Mouse (Mus musculus): ENCODE measurements around the gene Pdilt. TPM values are rescaled to one million over a fixed set of nuclear protein-coding genes. Genes with fewer than 3 reads are reported as not detected.
"Not testable (repeated sequence)": the region's sequence is repeated elsewhere in the genome, so short reads cannot be mapped to it uniquely, and the experiment has no call there.

Gene Pdilt
- total RNA-seq (2021), result not detected
- long read RNA-seq, experiment 1, result 0 reads
- long read RNA-seq, experiment 2, result 0 reads

DNA sequence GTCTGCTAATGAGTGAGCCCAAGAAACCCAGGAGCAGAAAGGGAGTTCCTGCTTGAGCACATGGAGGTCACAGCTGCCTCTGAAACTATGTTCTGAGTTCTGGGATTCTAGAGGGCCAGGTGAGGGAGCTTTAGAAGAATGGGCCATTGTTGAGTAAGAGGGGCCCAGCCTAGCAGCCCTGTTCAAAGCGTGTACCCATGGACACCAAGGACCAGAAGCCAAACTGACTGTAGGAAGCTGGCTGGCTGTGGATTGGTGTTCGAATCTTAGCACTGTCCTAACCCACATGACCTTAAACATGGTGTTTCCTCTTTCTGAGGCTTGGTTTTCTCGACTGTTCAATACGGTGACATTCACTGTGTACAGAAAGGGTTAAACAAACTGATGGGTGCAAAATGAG, at the start of gene Pdilt:
Pdilt (minus strand) TSS at position 101 of the 400 bp plus-strand sequence.
- DNase-seq, result no peak

DNA sequence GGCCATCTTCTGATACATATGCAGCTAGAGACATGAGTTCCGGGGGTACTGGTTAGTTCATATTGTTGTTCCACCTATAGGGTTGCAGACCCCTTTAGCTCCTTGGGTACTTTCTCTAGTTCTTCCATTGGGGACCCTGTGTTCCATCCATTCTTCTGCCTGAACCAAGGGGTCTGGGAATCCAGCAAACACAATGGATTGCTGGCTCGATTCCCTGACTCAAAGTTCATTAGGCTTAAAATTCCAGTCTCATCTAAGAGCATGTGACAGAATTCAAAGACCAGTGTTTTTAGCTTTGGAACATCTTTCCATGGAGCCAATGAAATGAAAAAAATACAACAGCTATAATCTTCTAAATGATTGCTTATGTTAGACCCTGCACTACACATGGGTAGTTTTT, 39.2 kb upstream of the Pdilt start:
- not testable (repeated sequence) for DNase-seq

DNA sequence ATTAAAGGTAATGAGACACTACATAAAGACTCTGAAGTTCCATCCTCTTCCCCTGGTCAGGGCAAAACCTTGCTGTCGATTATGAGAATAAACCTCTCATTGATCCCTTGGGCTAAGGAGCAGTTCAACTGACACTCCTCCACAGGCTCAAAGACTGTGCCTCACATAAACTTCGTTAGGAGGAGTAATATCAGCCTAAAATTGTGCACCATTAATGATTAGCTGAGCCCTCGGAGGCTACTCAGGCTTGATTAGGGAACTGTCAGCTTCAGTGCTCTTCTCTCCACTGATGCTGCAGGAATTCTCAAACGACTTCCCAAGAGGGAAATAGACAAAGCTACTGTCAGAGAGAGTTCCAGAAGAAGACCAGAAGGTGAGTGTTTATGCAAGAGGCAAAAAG, 38.2 kb upstream of the Pdilt start:
- DNase-seq, result no peak

DNA sequence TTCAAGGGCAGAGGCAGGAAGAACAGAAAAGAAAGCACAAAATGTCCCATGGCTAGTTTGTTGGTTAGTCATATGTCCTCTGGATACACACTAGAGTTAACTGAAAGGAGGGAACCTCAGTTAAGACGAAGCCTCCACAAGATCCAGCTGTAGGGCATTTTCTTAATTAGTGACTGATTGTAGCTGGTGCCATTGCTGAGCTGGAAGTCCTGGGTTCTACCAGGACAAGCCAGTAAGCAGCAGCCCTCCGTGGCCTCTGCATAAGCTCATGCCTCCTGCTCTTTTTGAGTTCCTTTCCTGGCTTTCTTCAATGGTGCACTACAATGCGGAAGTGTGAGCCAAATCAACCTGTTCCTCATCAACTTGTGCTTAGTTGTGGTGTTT, 37.2 kb upstream of the Pdilt start:
- no peak for DNase-seq

DNA sequence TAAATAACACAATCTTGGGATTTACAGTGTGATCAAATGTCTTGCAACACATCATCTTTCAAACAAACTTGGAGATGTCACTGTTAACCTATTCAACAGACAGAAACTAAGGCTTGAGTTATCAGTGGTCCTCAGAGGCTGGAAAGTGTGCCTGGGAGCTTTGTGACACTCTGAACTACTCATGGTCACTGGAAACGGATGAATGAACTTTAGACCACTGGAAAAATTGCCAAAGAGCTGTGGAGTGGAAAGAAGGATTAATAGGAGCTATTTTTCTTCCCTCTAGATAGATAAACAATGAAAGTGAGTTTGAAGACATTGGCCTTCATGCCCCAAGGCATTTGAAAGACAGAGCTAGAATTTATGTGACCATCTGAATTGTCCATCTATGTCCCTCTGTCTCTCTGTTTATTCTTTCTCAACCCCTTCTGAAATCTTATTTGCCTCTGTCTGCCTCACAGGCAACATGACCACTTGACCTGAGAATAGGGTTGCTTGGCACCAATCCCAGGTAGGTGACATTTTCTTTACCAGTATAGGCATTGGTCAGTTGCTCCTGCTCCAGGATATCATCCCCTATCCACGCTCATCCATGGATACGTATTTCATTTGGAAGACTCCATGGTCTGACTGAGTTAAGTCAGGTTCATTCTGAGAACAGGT, 36.6 kb upstream of the Pdilt start:
- DNase-seq, result no peak

DNA sequence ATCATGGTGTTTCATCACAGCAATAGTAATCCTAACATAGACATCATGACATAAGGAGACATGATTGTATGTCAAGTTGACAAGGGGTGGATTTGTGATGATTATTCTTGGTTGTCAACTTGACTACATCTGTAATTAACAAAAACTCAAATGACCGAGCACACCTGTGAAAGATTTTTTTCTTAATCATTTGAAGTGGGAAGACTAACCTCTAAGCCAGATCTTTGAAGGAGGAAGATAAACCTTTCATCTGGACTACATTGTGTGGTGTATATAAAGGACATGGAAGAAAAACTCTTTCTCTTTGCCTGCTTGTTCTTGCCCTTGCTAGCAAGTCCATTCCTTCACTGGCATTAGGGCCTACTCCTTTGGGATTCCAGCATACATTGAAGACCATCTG, 30.8 kb upstream of the Pdilt start, which contains the start of gene Acsm2:
Acsm2 (plus strand) TSS at position 301 of the 400 bp plus-strand sequence.
- DNase-seq, result no peak

DNA sequence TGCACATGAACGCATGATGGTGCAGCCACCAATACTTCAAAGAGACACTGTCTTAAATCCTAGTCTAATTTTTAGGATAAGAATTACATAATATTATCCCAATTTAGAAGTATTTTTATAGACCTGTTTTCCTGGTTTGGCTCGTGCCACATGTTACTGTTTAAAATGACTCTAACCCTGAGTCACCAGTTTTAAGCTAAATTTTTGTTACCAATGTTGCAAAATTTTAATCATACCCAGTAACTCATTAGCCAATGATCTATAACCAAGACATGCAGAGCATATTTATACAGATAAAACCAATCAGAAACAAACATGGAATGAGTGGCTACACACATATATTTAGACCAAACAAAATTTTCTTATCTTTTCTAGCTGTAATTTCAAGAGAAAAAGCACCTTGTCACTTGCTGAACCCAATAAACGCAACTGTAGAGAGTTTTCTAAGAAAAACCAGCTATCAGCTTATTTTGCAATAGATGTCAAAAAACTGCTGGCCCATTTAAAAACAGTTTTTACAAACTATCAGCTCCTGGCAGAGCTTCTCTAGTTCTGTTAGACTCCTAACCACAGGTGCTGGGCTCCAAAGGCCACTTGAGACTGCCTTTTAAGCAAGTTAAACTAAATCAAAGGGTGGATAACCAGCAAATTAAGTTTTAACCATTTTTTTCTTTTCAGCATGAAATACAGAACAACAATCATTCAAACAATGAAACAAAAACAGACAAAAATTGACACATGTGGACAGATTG, 27.4 kb upstream of the Pdilt start:
- no peak for DNase-seq

DNA sequence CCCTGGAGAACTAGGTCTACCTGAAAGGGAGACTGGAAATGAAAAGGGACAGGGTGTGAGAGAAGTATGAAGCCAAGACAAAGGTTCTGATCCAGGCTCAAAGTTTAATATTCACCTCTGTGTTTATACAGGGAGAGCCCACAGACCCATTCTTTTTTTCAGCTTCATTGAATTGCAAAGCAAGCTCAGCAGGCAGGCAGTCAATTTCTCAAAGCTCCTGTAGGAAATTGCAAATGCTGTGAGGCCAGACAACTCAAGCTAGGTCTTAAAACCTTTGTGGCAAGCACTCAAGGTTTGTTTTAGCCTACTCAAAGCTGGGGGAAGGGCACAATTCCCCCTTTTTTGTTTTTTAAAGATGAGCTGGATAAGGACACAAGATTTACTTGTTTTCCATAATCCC, 22.3 kb upstream of the Pdilt start:
- no peak for DNase-seq

DNA sequence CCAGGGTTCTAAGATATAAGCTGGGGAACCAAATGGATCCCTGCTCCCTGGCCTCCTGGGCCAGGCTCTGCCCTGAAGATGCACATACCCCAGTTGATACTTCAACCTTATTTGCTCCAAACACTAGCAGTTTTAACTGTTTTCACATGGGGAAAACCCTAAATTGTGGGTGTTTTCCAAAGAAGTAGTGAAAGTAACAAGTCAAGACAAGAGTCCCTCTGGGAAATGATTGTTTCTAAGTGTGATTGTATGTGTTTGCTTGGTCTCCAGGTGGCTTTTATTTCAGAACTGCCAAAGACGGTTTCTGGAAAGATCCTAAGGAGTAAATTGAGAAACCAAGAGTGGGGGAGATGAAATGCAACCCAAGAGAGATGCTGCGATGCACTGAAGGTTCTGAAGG, 19.2 kb upstream of the Pdilt start:
- no peak for DNase-seq

DNA sequence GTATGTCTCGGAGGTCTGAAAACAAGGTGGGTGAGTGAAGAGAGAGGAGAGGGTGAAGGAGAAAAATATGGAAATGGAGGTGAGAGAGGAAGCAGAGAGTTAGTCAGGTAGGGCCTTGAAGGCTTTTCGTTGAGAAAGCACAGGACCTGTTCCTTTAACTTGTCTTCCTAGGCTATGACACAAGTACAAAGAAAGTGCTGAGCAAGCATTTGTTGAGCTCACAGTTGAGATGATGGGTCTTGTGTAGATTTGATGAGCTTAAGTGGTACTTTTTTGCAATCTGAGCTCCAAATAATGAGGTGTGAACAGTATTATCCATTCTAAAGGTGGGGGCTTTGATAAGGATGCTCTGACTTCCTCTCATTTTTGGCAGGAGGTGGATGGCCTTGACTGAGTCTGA, 11.1 kb upstream of the Pdilt start:
- DNase-seq, result no peak

DNA sequence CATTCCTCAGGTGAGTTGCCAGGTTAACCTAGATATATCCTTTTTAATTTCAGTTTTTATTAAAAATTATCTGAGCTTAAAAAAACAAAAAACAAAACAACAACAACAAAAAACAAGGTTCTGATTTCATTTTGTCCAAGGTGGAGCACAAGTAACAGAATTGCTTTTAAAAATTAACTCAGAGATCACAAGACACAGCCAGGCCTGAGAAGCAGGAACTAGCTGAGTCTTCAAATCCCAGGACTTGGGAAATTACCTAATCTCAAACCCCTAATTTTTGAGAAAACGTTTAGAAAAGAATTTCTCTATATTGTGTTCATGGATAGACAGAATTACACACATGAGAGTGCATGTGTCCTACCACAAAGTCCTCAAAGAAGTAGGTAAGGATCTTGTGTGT, 9.6 kb upstream of the Pdilt start:
- DNase-seq, result no peak

DNA sequence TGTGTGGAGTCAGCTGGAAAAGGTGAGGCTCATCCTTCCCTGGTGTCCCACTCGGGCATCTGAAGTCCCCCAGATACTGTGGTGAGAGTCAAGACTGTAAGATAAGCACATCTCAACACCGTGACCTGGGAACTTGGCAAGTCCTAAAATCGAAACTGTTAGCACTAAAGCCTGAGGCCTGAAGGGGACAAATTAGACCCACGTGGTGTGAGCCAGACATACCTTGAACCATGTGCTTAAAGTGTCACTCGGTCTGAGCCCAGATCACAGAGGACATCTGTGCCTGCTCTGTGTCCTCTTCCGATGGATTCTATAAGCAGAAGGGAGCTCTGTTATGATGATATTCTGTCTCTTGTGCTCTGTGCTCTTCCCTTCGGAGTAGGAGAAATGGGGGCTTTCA, 5.3 kb upstream of the Pdilt start:
- DNase-seq, result no peak

DNA sequence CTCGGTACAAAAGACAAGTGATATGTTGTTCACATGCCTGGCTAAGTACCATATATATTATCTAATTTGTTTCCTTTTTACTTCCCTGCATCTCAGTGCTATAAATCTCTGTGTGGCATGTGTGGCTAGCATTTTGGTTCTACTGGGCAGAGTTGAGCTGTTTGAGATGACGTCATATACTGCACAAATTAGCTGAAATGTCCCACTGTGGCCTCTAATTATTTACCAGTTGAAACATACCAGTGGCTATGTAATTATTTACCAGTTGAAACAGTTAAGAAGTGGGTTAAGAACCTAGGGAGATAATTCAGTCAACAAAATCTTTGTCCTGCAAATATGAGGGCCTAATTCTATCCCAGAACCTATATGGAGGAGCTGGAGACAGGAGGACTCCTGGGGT, 4.3 kb upstream of the Pdilt start:
- no peak for DNase-seq

DNA sequence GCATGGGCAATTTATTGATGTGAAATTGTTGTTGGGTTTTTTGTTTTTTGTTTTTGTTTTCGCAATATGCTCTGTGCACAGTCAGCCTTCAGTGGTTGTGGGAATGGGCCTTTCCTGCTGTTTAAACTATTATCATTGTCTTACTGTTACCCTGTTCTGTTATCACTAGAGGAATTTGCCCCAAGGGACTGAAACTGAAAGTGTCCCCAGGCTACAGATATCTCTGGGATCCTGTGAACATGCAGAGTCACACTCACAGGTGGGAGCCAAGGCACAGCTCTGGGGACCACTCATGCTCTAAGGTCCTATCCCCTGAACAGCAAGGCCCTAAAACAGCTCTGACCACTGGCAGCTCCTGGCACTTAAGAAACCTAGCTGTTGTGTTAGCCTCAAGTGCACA, 3.8 kb upstream of the Pdilt start:
- DNase-seq, result no peak

DNA sequence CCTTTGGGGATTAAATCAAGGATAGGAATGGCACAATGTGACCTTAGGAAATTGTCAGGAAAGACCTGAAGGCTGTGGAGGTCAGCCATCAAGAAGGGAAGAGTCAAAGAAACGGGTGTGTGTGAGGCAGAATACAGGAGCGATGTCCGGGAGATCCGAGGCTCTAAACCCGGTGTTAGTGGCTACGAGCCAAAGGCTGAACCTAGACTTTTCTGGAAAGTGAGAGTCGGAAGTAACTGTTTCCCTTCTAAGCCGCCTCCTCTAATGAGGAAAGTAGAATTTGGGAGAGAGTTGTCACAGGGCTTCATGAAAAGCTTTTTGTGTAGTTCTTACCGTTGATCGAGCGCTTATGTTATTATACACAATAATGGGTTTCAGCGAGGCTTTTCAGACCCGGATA, 3.2 kb upstream of the Pdilt start:
- DNase-seq, result no peak

DNA sequence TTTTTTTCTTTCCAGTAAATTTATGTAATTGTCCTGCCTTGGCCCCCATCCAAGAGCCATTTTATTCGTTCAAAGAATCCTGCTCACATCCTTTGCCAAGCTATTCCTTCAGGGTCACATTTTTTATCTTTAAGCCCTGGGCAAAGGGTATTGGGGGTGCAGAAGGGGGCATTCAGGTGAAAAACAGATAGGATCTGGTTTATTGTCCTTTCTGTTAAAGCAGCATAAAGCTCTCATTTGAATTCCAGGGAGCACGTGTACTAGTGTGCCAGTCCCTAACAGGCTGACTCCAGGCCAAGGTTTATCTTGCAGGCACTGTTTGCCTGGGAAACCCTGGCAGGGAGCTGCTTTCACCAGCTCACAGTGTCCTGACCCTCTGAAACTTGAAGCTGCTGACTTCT, 2.6 kb upstream of the Pdilt start:
- DNase-seq, result no peak

DNA sequence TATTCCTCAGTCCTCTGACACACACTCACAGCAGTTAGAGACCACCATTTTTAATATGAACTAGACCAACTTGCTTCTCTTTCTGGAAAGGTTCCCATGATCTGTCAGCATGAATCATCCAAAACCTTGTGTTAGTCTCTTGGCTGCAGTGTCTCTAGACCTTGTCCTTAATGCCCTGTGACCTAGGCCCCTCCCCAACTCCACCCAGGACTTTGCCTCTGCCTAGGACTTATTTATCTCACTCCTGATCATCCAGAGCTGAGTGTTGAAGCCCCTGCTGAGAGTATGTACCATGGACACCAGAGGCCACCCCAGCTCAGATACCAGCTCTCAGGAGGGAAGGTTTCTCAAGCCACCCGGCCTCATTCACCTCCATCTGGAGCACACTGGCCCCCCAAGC, 904 bp downstream of the Pdilt start:
- no peak for DNase-seq

DNA sequence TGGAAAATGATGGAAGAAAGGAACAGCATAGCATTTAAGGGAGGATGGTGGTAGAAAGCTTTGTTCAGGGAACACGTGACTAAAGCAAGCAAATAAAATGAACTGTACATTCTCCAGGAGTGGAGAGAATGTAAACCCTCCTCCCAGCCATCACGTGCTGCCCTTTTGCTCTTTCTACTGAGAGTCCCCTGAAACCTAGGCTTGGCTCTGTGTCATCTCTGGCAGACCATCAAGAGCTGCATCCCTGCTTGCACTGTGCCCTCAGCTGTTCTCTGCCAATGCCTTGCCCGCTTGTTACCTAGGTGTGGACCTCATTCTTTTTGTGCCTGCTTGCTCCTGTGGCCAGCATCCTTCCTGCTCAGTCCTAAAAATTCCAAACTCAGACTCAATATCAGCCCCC, 1.5 kb downstream of the Pdilt start:
- no peak for DNase-seq

DNA sequence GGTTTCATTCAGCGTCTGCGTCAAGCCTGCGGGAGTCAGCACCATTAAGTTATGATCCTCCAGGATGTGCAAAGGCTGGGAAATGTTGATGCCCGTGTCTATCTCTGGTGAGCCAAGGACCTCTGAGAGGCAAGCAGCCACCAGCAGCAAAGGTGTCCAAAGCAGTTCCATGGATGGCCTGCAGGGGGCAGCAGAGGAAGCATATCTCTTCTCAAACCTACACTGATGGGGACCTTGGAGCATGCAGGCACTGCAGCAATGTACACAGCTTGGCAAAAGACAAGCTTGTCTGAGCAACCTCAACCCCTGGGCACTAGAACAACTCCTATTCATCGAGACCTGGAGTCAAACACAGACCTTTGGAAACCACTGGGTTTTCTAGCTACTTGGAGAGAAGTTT, 3.6 kb downstream of the Pdilt start:
- DNase-seq, result no peak

DNA sequence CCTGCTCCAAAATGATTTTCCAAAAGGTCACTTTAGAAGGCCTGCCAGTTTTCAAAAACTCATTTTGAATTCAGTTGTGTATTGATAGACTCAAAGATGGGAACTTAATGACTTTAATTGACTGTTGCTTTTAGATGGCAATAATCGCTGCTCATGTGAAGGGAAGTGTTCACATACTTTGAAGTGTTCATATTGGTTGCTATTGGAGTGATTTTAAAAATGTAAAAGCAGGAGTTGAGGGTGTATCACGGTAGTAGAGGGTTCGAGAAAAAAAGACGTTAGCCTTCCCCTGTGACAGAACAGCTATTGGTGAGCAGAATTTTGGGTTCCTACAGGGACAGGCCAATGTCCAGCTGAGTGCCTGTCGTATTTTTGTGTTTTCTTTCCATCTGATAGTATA, 4.1 kb downstream of the Pdilt start, which contains the start of gene Acsm5:
Acsm5 (plus strand) TSS at position 301 of the 400 bp plus-strand sequence.
- no peak for DNase-seq

DNA sequence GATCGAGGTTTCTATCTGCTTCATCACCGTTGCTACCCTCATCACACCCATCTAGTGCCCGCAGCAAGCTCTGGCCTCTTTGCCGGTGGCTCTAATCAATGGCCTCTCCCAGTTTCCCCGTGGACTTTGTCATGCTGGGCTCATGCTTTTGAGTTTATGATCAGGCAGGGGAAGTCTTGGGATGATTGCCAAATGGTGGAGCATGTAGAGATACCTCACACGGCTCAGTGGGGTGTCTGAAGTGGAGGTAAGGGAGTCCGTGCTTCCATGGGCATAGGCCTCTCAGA, 7.1 kb downstream of the Pdilt start:
- DNase-seq, result no peak

DNA sequence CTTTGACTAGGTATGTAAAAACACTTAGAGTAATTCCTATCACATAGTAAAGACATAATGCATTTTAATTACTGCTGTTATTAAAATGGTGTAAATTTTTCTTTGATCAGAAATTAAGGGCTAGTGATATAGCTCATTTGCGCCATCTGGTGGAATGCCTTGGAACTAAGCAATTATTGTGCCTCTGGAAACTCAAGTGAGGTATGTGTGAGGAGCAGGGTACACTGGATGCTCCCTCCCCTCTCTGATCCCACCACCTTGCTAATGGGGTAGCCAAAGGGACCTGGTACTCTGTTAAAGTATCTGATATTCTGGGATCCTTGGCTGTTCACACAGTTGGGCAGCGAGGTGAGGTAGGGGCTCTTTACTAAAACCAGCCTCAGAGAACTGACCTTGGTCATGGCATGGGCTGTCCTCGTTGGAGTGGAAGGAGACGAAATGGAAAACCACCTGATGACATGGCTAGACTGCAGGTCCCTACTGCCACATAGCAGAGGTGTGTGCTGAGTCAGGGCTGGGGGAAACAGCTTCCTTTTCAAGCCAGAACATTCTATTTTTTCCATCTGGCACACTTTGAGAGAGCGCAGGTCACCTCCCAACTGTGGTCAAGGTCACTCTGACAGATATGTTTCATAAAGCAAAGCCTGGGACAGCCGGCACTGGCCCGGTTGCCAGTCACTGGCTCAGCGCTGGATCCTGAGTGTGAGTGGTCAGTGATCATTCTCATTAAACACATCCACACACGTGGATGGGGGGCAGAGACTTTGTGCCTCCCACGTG, 7.6 kb downstream of the Pdilt start:
- no peak for DNase-seq

DNA sequence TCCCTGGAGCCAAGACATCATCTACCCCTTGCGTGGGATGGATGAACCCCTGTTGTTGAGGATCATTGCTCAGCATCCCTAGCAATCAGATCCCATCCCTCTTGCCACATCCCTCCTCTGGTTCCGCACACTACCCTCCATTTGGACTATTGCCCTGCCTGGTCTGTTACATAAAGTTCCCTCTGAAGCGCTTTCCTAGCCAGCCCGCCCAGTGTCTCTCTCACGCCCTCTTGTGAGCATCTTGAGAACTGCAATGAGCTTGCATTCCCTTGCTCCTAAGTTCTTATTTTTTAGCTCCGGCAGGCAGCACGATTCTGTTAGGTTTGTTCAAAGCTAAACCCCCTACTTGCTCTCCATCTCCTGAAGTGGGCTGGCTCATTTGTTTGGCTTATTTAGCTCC, 10.2 kb downstream of the Pdilt start:
- DNase-seq, result no peak
